Mouse (Mus musculus): Measurements from ENCODE around the gene Tbx18.

Tbx18 gene
- long read RNA-seq, experiment 1 = 0 reads
- long read RNA-seq, experiment 2, partial matches to known transcripts = 1 of 1 reads
- long read RNA-seq, experiment 2, other reads (novel, unspliced or antisense) = 0 of 1 reads

DNA sequence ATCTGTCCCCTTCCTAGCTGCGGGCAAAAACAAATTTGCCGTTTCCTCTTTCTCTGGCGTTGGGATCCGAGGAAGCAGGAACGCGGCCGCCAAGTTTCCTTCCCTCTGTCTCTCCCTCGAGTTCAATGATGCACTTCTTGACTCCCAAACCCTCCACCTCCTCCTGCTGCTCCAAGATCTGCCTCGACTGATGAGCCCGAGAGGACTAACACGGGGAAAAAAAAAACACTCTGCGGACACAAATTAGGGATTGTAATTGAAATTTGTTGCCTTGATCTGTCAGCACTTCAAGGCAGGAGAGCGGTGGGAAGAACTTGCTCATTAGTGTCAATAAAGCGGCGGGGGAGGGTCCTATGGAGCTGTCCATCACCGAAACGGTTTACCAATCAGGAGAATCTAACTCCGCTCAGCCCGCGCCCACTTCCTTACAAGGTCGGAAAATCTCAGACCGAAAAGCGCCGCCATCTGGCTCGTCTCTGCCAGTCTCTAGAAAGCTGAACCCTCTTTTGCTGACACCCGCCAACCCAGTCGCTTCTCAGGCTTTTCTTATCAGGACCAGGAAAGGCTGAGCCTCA is at the start of gene Tbx18:
TSS of gene Tbx18 (minus strand) at position 300 of the 575 bp plus-strand sequence.
- intact Hi-C loops (cut with DNase I) = no loop called here

DNA sequence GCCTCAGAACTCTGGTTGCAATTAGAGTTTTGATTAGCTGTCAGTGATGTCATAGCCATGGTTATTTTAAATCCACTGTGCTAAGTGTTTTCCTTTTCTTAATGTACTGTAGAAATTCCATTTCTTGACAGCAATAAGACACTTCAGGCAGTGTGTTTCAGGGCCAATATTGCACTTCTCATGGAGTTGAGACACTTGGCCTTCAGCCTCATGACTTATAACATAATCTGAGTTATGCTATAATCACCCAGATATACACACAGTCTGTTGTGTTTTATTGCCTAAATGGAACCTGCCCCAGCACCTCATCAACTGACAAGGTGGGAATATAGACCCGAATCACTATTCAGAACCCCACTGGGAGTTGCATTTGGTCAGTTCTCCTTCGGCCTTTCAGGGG is 42.9 kb upstream of the Tbx18 start:
- intact Hi-C loops (cut with DNase I) = no loop called here

DNA sequence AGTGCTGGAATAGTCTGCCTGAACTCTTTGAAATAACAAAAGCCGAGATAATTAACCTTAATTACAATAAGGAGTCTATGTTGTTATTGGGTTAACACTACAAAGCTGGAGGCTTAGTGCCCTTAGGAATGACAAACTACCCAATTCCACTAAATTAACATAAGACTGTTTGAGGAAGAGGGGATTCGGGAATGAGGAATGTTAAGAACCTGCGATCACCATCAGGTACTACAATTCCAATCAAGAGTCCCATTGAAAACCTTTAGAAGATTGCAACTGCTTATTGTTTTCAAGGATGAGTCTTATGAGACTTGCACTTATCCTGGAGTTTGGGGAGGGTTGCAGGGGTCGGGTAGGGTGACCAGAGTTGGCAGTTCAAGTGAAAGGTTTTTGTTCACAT is 24.6 kb upstream of the Tbx18 start:
- intact Hi-C loops (cut with DNase I) = no loop called here

DNA sequence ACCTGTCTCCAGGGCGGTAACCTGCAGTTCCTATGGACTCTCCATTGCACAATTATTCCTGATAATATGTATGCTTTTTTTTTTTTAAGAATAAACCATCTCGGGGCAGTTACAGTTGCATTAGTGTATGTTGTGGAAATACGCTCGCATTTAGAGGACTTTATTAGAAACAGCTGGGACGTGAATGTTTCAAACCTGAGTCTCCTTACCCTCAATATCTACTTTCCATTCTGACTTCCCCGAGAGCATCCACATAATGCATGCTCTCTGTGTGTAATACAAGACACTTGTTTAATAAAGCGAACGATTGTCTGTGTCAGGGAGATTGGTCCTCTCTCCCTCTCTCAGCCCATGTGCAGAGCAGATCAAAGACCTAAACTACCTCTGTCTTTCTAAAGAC is 10.5 kb upstream of the Tbx18 start:
- intact Hi-C loops (cut with DNase I) = loop anchor here (5.0 kb wide), 1 partner anchor 34 kb away; no protein-coding TSS in a partner anchor

DNA sequence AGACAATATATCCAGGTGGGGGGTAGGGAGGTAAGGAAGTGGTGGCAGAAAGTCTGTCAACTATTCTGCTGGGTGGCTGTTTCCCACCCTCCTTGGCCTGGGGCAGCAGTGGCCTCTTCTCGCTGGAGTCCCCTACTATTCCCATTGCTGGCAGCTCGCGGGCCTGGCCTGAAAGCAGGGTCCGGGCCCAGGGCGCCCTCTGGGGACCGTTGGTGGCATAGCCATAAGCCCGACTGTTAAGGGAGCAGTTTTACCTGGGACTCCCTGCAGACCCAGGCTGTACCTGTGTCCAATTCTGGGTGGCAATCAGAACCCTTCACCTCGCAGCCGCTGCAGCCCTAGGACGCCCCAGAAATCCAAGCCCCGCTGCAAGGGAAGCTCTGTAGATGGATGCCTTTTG is 9.6 kb upstream of the Tbx18 start:
- intact Hi-C loops (cut with DNase I) = loop anchor here (5.0 kb wide), 1 partner anchor 33 kb away; no protein-coding TSS in a partner anchor

DNA sequence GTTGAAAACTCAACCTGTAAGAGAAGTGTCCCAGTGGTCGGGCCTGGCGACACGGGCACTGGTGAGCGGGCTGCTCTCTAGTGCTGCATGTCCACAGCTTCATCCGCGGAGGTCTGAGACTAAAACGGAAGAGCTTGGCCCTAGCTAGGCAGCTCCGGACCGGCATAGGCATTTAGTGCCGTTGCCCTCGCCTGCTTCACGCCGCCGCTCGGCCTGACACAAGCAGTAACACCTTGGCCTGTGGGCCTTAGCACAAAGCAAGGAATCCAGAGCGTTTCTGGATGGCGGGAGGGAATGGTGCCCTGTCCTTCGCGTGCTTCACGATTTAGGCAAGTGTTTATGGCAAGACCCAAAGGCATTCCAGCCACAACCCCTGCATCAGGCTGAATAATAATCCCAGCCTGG is 9.2 kb upstream of the Tbx18 start:
- intact Hi-C loops (cut with DNase I) = loop anchor here (5.0 kb wide), 1 partner anchor 33 kb away; no protein-coding TSS in a partner anchor

DNA sequence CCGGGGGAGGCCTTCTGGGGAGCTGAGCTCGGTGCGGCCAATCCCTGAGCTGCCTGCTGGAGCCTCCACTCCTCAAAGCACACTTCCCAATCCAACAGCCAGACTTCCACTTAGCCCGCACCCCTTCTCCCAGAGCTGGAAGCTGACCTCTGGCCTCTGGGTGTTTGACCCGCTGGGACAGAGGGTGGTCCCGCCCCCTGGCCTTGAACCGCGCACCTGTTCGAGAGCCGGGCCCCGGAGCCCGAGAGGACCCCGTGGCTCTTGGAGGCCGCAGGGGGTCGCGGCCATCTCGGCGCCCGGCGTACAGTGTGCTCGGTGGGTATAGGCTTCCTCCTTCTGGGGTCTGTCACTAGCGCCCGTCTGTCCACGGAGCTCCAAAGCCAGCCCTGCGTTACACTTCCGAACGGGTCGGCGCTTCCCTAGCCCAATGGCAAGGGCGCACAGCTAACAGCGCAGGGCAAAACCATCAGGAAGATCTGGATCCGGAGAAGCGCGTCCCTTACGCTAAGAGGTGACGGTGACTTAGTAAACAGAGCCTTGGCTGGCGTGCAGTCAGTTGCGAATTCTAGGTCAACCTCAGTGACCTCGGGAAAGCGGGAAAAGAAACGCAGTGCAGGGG is 8.6 kb upstream of the Tbx18 start:
- intact Hi-C loops (cut with DNase I) = loop anchor here (5.0 kb wide), 1 partner anchor 32 kb away; no protein-coding TSS in a partner anchor

DNA sequence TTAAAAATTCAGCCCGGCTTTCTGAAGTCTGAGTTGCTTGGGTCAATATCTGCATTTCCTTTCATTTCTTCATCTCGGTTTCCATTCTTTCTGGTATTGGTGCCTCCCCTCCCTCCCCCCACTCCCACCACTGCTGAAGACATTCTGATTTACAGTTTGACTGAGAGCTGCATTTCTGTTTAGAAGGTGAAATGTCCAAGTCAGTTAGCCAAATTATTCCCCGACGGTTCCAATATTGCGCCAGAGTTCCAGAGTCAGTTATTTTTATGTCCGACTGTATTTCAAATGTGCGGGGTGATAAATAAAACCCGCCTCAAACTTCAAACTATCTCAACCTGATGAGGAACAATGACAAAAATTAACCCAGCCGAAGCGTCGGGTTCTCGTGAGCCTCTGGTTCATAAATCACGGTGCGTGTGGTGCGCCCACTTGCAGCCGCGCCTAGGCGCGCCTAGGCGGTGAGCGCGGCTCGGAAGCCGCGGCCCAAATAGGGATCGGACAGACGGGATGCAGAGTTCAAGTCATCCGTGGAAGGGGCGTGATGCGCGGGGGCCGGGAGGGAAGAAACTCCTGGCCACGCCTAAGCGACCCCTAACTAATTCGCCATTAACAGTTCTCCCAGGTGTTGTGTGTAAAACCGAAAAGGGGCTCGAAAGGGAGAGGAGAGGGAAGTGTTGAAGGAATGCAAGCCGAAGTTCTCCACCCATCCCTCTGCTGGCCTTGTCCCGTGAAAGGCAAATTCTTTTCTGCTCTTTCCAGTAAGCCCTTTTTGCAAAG is 7.9 kb upstream of the Tbx18 start:
- intact Hi-C loops (cut with DNase I) = no loop called here

DNA sequence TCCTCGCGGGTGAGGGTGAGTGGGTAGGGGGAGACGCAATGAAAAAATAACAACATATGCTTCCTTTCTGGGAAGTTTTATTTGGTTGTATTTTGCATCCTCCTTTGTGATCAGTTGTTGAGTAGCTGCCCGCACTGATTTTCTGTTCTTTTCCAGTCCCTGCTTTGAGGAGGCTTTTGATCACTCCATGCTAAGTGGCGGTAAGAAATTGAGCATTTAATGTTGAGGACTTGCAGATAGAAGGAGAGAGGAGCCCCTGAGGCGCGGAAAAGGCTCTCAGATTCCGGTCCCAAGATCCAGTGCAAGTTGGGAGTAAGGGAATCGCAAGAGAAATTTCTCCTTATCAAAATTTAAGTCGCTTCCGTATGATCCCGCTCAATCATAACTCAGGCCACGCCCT is 7.1 kb upstream of the Tbx18 start:
- intact Hi-C loops (cut with DNase I) = no loop called here

DNA sequence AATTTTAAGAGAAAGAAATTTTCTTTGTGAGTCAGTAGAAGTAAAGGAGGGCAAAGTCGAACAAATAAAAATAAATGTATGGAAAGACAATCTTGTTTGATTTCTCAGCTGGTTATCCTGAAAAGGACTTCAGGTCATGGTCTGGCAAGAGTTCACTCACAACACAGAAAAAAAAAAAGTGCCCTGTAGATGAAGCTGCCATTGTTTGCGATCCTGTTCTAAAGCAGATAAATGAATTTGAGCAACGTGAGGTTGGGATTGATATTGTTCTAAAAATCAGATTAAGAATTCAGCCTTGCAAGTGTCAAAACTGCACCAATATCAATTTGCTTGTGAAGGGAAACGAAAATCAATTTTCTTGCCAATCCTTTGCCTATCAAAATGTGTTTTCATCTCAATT is 6.2 kb upstream of the Tbx18 start:
- intact Hi-C loops (cut with DNase I) = no loop called here

DNA sequence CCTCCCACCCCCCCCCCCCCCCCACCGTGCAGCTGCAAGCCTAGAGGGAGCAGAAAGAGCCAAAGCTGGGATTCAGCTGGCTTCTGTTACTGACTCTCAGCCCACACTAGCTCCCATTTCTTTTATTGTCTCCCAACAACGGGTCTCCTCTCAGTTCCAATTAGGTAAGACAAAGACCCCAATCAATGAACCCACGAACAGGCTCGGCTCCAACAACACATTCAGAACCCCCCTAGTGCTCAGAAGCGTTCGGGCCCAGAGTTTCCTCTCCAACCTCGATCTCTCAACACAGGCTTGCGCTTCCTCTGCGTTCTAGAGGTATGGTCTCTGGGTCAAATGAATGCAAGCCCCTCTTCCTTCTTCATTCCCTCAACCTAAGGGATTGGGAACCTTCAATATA is 4.0 kb upstream of the Tbx18 start:
- intact Hi-C loops (cut with DNase I) = no loop called here

DNA sequence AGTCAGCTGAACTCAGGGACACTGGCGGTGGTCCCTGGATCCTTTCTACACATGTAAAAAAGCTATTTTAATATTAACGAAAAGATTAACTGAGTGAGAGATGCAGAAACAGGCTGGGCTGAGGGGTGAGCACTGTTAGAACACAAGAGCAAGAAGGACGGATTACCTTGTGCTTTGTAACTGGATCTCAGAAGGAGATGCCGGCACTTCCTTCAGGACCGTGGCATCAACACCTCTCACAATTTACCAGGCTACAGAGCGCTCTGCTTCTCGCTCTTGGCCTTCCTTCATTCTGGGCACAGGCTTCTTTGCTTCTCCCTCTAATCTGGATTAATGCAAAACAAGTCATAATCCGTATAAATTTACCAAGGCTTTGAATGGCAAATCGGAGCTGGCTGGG is 3.6 kb upstream of the Tbx18 start:
- intact Hi-C loops (cut with DNase I) = no loop called here

DNA sequence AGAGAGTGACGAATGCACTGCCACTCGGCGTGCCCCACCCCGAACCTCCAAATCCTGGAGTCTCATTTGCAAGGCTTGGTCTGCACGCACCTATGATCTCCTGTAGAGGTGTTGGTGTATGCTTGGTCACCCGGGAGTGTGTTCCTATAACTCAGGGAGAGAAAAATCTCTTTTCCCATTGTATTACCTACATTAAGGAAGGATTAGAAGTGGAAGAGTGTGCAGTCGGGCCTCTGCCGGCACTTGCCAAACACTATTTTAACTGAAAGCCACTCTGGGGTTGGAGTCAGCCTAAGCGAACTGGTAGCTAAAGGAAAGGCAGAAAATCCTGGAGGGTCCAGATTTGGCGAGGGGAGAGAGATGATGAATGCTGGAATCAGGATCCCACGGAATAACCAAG is 2.7 kb upstream of the Tbx18 start:
- intact Hi-C loops (cut with DNase I) = no loop called here

DNA sequence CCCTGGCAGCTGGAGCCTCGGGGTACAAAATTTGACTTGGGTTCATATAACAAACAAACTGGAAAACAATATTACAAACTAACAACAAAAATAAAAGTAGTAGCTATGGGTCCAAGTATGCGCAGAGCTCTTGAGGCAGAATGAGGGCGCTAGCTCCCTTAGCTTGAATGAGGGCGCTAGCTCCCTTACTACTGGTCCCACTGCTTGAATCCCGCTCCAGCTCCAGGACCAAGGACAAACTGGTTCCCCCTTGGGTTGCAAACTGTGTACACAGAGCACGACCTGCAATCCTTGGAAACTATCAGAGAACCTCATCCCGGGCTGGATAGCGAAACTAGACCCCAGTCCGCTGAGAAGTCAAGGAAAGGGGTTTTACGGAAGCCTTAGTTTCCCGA is 2.2 kb upstream of the Tbx18 start:
- intact Hi-C loops (cut with DNase I) = no loop called here

DNA sequence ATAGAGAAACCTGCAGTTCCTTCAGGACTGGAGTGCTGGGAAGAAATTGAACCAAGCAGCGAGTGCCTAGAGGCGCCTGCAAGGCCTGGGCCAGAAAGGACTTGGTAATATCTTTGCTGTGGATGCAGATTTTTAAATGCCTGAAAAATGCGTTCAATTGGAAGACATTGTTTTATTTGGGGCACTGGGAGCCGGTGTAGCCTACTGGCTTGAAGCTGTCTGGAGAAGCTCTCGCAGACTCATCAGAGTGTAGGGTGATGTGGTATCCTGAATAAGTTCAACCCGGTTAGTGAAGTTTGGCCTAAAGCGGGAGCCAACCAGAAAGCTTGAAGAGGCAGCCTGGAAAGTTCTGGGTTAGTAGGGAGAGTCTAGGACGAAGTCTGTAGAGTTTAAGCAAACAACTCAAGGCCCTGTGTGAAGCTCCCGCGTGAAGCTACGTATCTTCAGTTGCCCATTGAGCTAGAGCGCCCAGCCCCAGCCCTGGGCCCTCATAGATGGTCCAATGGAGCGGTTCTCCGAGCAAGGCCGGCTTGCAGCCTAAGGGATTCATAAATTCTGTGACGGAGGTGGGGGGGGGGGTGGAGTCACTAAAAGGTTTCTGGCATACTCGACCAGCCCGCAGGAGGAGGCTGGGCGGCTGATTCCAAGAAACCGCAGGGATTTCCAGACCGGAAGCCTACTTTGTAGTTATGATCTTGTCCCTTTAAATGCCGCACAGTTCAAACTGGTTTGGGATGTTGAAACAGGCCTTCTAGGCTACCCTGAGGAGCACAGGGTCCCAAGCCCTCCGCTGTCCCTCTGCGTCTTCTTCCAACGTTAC is 1.6 kb upstream of the Tbx18 start:
- intact Hi-C loops (cut with DNase I) = no loop called here

DNA sequence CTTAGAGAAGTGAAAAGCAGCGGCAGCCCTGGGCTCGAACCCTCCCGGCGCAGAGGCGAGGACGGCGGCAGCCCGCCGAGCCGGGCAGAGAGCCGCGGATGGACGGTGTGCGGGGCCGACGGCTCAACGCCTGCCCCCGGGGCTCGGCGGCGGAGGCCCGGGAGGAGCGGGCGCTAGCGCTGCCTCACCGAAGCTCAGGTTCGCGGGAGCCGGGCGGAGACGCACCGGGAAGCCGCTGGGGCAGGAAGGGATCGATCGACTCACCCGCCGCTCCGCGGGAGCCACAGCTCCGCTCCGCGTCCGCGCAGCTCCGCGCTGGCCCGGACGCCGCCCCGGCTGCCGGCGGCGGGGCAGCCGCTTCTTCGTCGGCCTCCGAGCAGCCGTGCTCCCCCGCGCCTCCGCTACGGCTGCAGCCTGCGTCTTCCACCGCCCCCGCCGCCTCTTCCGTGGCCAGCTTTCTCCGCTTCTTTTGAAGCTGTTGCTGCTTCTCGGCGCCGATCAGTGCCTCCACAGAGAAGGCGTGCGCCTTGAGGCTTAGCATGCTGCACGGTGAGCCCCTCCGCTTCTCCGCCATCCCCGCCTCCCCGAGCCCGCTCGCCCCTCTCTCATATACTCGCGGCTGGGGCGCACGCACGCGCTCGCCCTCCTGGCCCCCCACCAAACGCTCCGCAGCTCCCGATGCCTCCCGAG is 644 bp downstream of the Tbx18 start:
- intact Hi-C loops (cut with DNase I) = no loop called here

DNA sequence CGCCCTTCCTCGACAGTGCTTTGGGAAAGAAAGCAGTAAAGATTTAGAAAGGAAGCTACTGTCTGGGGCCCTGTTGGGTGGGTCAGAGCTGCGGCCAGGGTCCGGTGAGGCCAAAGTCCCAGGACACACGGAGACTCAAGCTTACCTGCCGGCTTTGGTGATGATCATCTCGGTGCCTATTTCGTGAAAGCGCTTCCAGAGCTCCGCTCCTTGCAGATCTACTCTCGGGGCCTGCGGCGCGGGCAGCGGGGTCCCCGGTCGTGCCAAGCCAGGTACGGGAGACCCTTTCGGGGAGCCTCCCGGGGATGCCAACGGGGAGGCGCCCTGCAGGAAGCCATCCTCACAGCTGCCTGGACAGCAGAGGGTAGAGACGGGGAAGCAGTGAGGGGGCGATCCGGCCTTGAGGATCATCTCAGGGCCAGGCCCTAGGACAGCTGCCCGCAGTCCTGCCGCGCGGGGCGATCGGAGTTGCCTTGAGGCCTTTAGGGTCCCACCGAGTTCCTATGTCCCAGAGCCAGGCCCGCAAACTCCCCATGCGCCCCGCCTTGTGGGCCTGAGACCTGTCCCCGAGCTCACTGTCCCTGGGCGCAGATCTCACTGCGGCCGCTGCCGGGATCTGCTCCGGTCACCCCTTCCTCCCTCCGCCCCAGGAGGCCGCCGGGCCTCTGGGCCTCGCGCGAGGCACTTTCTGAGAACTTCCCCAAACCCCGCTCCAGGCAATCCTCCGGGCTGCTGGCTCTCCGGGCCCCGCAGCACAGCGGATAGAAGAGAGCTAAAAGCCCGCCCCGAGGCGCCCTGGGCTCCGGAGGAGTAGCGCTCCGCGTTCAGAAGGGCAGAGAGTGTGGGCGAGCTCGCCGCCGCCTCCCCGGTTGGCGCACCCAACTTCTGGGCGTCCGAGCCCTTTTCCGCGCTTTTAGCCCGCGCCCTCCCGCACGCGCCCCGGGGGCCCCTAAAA is 1.5 kb downstream of the Tbx18 start:
- intact Hi-C loops (cut with DNase I) = no loop called here

DNA sequence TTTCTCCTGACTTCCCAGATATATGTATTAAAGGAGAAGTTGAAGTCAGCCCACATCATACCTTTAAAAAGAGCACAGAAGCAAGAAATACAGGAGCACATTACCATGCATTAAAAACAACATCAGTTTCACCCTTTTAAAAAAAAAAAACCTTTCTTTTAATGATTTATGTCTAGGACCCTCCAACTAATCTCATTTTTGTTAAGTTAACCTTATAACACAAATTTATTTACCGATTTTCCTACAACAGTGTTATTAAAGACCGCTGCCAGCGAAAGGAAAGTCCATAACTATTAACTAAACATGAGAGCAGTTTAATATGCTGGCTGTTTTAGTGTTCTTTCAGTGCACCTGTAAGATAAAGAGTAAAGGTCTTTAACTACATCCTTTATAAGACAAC is 3.0 kb downstream of the Tbx18 start:
- intact Hi-C loops (cut with DNase I) = no loop called here

DNA sequence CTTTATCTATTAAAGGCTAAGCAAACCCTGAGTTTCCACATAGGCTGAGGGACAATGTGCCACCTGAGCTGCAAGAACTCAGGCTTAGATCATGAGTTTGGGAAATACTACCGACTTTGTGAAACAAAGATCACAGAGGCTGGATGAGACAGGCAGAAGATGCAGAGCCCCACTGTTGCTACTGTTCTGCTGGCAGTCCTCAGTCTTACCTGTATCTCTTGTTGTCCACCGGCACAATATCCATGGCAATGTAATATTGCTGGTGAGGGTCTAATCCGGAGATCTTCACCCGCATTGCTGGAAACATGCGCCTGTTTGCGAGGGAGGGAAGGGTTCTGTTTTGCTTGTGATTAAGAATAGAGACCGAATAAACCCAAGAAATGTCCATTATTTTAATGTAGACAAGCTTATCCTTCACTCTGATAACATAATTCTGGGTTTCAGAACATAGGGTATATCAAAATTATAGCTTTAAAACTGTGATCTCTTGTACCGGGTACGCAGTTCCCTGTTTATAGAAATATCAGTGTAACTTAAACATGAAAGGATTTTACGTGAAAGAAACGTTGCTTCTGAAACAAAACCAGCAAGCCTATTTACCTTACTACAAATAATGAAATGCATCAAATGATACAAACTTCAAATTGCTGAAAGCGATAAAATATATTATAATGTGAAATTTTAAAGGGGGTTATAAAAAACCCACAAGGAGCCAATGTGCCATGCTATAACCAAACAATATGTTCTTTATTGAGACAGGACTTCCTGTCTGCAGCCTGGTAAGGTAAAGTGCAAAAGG is 3.7 kb downstream of the Tbx18 start:
- intact Hi-C loops (cut with DNase I) = no loop called here
